Mouse (Mus musculus) liver, embryonic 14.5 days (tissue): ENCODE data around the gene Nkd1. TPM values are rescaled to one million over a fixed set of nuclear protein-coding genes. Genes with fewer than 3 reads are reported as not detected.

Source experiments
- ATAC-seq: fragments of 200-750 bp; cut with Nextera tagmentation; 2 replicates; pipeline ENCODE4 v1.8.0; 2017; ENCODE audit warnings: moderate number of reproducible peaks, mild to moderate bottlenecking, moderate library complexity; ENCODE audit not compliant: insufficient read depth
- DNase-seq, 3 experiments: peaks; one replicate each; pipeline ENCODE4 v3.0.0-alpha.2; 2012 to 2013; ENCODE audit warnings: low read depth in 3 of 3, low spot score in 3 of 3
- H3K27ac ChIP-seq: fragments of 300-500 bp; sonication (generic); 2 replicates; pipeline ENCODE4 v1.5.1; 2014; ENCODE audit warnings: moderate library complexity, mild to moderate bottlenecking, control low read depth, inconsistent platforms
- H3K27me3 ChIP-seq: fragments of 300-500 bp; sonication (generic); 2 replicates; pipeline ENCODE4 v1.6.1; 2014; ENCODE audit warnings: mild to moderate bottlenecking, low read length, moderate library complexity; ENCODE audit not compliant: control insufficient read depth, insufficient read depth
- H3K36me3 ChIP-seq: fragments of 300-500 bp; sonication (generic); replicated peaks from 2 replicates; pipeline ENCODE4 v1.6.1; 2014; ENCODE audit warnings: low read depth; ENCODE audit not compliant: control insufficient read depth, insufficient read depth
- H3K4me1 ChIP-seq, 2 experiments: fragments of 200-500 bp in 1 of 2; fragments of 300-500 bp in 1 of 2; sonication (generic) in 1 of 2; replicated peaks; 2 replicates each; pipeline ENCODE4 v1.6.1; 2012 to 2014; ENCODE audit warnings: antibody characterized with exemption in 1 of 2, inconsistent platforms in 1 of 2, low read length in 1 of 2; ENCODE audit not compliant: control insufficient read depth in 2 of 2, insufficient read depth in 2 of 2
- H3K4me2 ChIP-seq: fragments of 300-500 bp; sonication (generic); 2 replicates; pipeline ENCODE4 v1.6.1; 2014; ENCODE audit warnings: low read depth, mild to moderate bottlenecking, control low read depth, moderate library complexity
- H3K4me3 ChIP-seq, 2 experiments: fragments of 200-500 bp in 1 of 2; fragments of 300-500 bp in 1 of 2; sonication (generic) in 1 of 2; 2 replicates each; pipeline ENCODE4 v1.5.1; 2012 to 2014; ENCODE audit warnings: low read depth in 2 of 2, low read length in 2 of 2, mild to moderate bottlenecking in 2 of 2, control low read depth in 1 of 2, inconsistent platforms in 1 of 2, moderate library complexity in 1 of 2; ENCODE audit not compliant: insufficient read depth in 1 of 2
- H3K9ac ChIP-seq: fragments of 300-500 bp; sonication (generic); replicated peaks from 2 replicates; pipeline ENCODE4 v1.6.1; 2014; ENCODE audit warnings: mild to moderate bottlenecking, control low read depth, moderate library complexity
- H3K9me3 ChIP-seq: fragments of 300-500 bp; sonication (generic); 2 replicates; pipeline ENCODE4 v1.6.1; 2016; ENCODE audit warnings: low read length, mixed read lengths; ENCODE audit not compliant: control insufficient read depth
- CTCF ChIP-seq: IDR thresholded peaks from 2 replicates; pipeline ENCODE4 v1.5.1; 2016; ENCODE audit warnings: antibody characterized with exemption, low read depth, control low read depth
- EP300 ChIP-seq: IDR thresholded peaks from 2 replicates; pipeline ENCODE4 v1.6.1; 2016; ENCODE audit warnings: antibody characterized with exemption, low read depth
- WGBS: fragments of 180-500 bp; shearing (Covaris S2); extraction: QIAGEN DNeasy Blood & Tissue Kit; methylation state at CpG from one replicate; pipeline ENCODE4 v1.1.7; 2014; ENCODE audit not compliant: insufficient replicate concordance; 5-methylcytosine and 5-hydroxymethylcytosine counted together
- polyA plus RNA-seq, 2 experiments: library from polyadenylated mRNA; depleted of rRNA in 1 of 2; stranded (reverse) in 1 of 2; unstranded in 1 of 2; fragments of >200 nt; fragmentation: Nextera tagmentation in 1 of 2; extraction: Ambion mirVana in 1 of 2; gene quantifications; 2 replicates each; pipeline versions ENCODE4 v1.2.1 to v1.2.3; 2012 to 2014

Gene Nkd1
- polyA plus RNA-seq, 2 experiments: 0.96 to 0.97 TPM

- peaks cover 0 to 8% of the 10 kb centered on the region in 2 experiments; a peak in 2 of 4 replicates for H3K4me1 ChIP-seq
- ATAC-seq (no peak), DNase-seq (no peak)
- WGBS: 60% methylated on average over 5 of the region's 5 CpGs
- H3K27ac ChIP-seq: no peak overlapping the region
- TF ChIP-seq CTCF: no peak
- TF ChIP-seq EP300: no peak
- H3K4me2 ChIP-seq: no peak overlapping the region
- H3K27me3 ChIP-seq: no peaks in the 10 kb centered on the region
- H3K36me3 ChIP-seq: no peaks in the 10 kb centered on the region
- H3K9ac ChIP-seq: no peak overlapping the region
- no peaks in the 10 kb centered on the region for H3K9me3 ChIP-seq
- H3K4me3 ChIP-seq: no peak overlapping the region
Observed at GRCm38 (mm10) chr8:88574975-88575374, 53.8 kb downstream of the Nkd1 start.

DNA sequence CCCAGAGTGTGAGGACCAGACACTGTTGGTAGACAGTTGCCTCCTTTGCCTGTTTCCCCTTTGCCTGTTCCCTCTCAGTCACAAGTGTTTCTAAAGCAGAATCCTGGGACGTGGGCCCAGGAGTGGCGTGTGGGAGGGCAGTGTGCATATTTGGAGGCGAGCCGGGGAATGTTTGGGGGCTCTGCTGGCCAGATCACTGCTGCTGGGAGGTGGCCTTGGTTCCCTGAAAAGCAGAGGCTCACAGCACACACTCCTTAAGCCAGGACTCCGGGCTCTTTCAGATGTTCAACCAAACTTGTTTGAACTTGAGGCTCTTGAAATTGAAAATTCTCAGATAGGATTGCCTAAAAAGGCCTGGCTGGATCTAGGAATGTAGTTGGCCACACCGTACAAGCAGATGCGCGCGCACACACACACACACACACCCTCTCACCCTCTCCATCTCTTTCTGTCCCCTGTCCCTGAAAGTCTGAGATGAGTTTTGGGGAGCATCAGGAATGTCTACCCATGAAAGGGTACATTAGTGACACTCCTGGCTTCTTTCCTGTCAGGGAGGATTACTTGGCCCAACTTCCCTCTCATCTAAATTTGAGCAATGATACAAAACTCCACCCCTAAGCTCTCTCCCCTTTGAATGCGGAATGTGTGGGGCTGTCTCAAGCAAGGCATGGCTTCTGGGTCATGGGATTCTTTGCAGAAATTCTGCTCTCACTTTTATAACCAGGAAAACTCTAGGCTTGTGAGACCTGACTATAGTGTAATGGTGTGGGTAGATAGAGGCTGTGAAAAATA is 55.4 kb downstream of the Nkd1 start:
- H3K9ac ChIP-seq: no peak overlapping the region
- H3K9me3 ChIP-seq: no peaks in the 10 kb centered on the region
- H3K36me3 ChIP-seq: no peaks in the 10 kb centered on the region
- WGBS: 69% methylated on average over 10 of the region's 10 CpGs
- H3K4me3 ChIP-seq: no peak overlapping the region
- no peaks in the 10 kb centered on the region for H3K27me3 ChIP-seq
- no peaks in the 10 kb centered on the region for H3K4me1 ChIP-seq
- H3K4me2 ChIP-seq: no peak overlapping the region
- no peak for DNase-seq
- no peak overlapping the region for H3K27ac ChIP-seq
- no peak for TF ChIP-seq CTCF
- ATAC-seq: no peak

DNA sequence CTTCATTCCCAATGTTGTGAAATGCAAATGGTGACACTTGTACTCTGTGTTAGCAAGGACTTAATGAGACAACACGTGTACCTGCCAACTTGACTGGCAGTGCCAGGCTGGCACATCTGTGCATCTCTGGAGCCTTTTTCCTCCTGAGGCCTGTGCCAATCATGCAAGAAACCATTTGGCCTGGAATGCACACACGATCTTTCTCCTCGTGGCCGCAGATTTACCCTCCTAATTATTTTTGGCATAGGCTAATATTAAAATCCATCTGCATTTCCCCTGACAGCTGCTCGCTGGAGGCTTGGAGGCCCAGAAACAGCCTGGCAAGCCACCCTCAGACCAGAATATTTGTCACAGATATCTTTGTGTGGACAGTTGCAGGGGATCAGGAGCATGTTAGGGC is 56.5 kb downstream of the Nkd1 start:
- TF ChIP-seq EP300 (no peak), CTCF (no peak)
- ATAC-seq: no peak
- no peak overlapping the region for H3K4me2 ChIP-seq
- DNase-seq: no peak
- H3K4me1 ChIP-seq: no peaks in the 10 kb centered on the region
- WGBS: 55% methylated on average over 5 of the region's 5 CpGs
- no peaks in the 10 kb centered on the region for H3K27me3 ChIP-seq
- no peak overlapping the region for H3K27ac ChIP-seq
- no peaks in the 10 kb centered on the region for H3K36me3 ChIP-seq
- H3K9ac ChIP-seq: no peak overlapping the region
- no peak overlapping the region for H3K4me3 ChIP-seq
- H3K9me3 ChIP-seq: no peaks in the 10 kb centered on the region

- H3K36me3 ChIP-seq: no peaks in the 10 kb centered on the region
- no peaks in the 10 kb centered on the region for H3K9me3 ChIP-seq
- no peak overlapping the region for H3K9ac ChIP-seq
- H3K4me2 ChIP-seq: no peak overlapping the region
- H3K4me1 ChIP-seq: no peaks in the 10 kb centered on the region
- no peak overlapping the region for H3K4me3 ChIP-seq
- H3K27ac ChIP-seq: no peak overlapping the region
- 61% methylated on average over 14 of the region's 14 CpGs for WGBS
- ATAC-seq (no peak), DNase-seq (no peak)
- no peaks in the 10 kb centered on the region for H3K27me3 ChIP-seq
- TF ChIP-seq EP300: no peak
- no peak for TF ChIP-seq CTCF
Observed at GRCm38 (mm10) chr8:88578413-88579175, 57.4 kb downstream of the Nkd1 start.

DNA sequence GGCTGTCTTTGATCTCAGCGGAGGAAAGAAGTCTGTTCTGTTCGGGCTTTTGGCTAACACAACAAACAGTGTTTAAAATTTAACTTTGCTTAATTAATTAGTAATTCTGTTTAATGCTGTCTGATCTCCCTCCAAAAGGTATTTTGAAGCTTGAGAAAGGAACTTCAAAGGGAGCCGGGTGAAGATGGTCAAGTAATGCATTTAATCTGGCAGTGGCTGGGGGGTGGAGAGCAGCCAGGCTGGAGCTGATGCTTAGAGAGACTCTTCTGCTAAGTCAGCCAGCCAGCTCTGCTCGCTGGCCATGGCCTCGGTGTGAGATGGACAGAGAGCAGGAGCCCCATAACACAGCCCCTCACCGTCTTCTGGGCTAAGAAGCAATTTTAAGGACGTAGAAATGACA is 58.1 kb downstream of the Nkd1 start:
- H3K4me1 ChIP-seq: no peaks in the 10 kb centered on the region
- H3K9ac ChIP-seq: no peak overlapping the region
- no peaks in the 10 kb centered on the region for H3K27me3 ChIP-seq
- DNase-seq: no peak
- H3K4me3 ChIP-seq: no peak overlapping the region
- TF ChIP-seq CTCF (no peak), EP300 (no peak)
- no peak overlapping the region for H3K4me2 ChIP-seq
- no peak for ATAC-seq
- no peaks in the 10 kb centered on the region for H3K9me3 ChIP-seq
- no peak overlapping the region for H3K27ac ChIP-seq
- 57% methylated on average over 7 of the region's 7 CpGs for WGBS
- no peaks in the 10 kb centered on the region for H3K36me3 ChIP-seq
